Mouse (Mus musculus) midbrain, postnatal 0 days (tissue): ENCODE measurements around the gene Pp2d1. TPM values are rescaled to one million over a fixed set of nuclear protein-coding genes. Genes with fewer than 3 reads are reported as not detected.
A peak's percentile ranks its signal among the peaks of the same experiment; 100 is the strongest.

Experiments used
- ATAC-seq: fragments of 200-750 bp; cut with Nextera tagmentation; 2 replicates; pipeline ENCODE4 v1.8.0; 2017; ENCODE audit warnings: moderate number of reproducible peaks, mild to moderate bottlenecking, moderate TSS enrichment, moderate library complexity; ENCODE audit not compliant: low FRiP score
- DNase-seq: peaks from one replicate; pipeline ENCODE4 v3.0.0-alpha.2; 2015; ENCODE audit warnings: low spot score
- H3K27ac ChIP-seq: fragments of 300-500 bp; sonication (generic); 2 replicates; pipeline ENCODE4 v1.5.1; 2014; ENCODE audit warnings: low read depth, mild to moderate bottlenecking, low read length, mixed read lengths
- H3K27me3 ChIP-seq: fragments of 300-500 bp; sonication (generic); 2 replicates; pipeline ENCODE4 v1.6.1; 2014; ENCODE audit warnings: low read length, control low read depth, mixed read lengths; ENCODE audit not compliant: insufficient read depth
- H3K36me3 ChIP-seq: fragments of 300-500 bp; sonication (generic); 2 replicates; pipeline ENCODE4 v1.6.1; 2014; ENCODE audit warnings: low read length, control low read depth, mixed read lengths; ENCODE audit not compliant: insufficient read depth
- H3K4me1 ChIP-seq: fragments of 300-500 bp; sonication (generic); 2 replicates; pipeline ENCODE4 v1.6.1; 2014; ENCODE audit warnings: mild to moderate bottlenecking, control low read depth, antibody characterized with exemption, low read length, mixed read lengths; ENCODE audit not compliant: insufficient read depth
- H3K4me2 ChIP-seq: fragments of 300-500 bp; sonication (generic); 2 replicates; pipeline ENCODE4 v1.6.1; 2014; ENCODE audit warnings: low read depth, mild to moderate bottlenecking, low read length, mixed read lengths; ENCODE audit not compliant: poor library complexity, severe bottlenecking
- H3K4me3 ChIP-seq: fragments of 300-500 bp; sonication (generic); 2 replicates; pipeline ENCODE4 v1.5.1; 2014; ENCODE audit warnings: low read depth, mild to moderate bottlenecking, low read length, moderate library complexity
- H3K9ac ChIP-seq: fragments of 300-500 bp; sonication (generic); replicated peaks from 2 replicates; pipeline ENCODE4 v1.6.1; 2014; ENCODE audit warnings: mild to moderate bottlenecking, low read length, moderate library complexity, mixed read lengths; ENCODE audit not compliant: poor library complexity, severe bottlenecking
- H3K9me3 ChIP-seq: fragments of 300-500 bp; sonication (generic); 2 replicates; pipeline ENCODE4 v1.6.1; 2016; ENCODE audit warnings: low read length, control low read depth
- CTCF ChIP-seq: IDR thresholded peaks from 2 replicates; pipeline ENCODE4 v1.5.1; 2016; ENCODE audit warnings: antibody characterized with exemption, mild to moderate bottlenecking
- WGBS: fragments of 180-500 bp; shearing (Covaris S2); extraction: QIAGEN DNeasy Blood & Tissue Kit; methylation state at CpG from one replicate; pipeline ENCODE4 v1.1.7; 2014; 5-methylcytosine and 5-hydroxymethylcytosine counted together
- polyA plus RNA-seq: library from polyadenylated mRNA; unstranded; fragments of >200 nt; fragmentation: Nextera tagmentation; extraction: Ambion mirVana; gene quantifications from 2 replicates; pipeline ENCODE4 v1.2.1, GENCODE M21; 2015
- total RNA-seq: library from RNA; depleted of rRNA; stranded (reverse); fragments of >200 nt; gene quantifications from 2 replicates; pipeline ENCODE4 v1.2.3, GENCODE M21; 2014

The Pp2d1 gene
- total and polyA plus RNA-seq, 2 experiments from 2014 or later = 0.42 TPM; not detected in 1

- Histone ChIP-seq H3K9me3 (no peaks in the 10 kb centered on the region), H3K27me3 (no peaks in the 10 kb centered on the region), H3K9ac (no peak overlapping the region), H3K4me3 (no peak overlapping the region), H3K4me1 (no peaks in the 10 kb centered on the region), H3K4me2 (no peak overlapping the region), H3K36me3 (no peaks in the 10 kb centered on the region), H3K27ac (no peak overlapping the region)
- 62% methylated on average over 9 of the region's 9 CpGs for WGBS
- TF ChIP-seq CTCF = no peak
- DNase-seq (peak; percentile 33), ATAC-seq (no peak)
These were observed 4.5 kb upstream of the Pp2d1 start for GRCm38 (mm10) chr17:53543591-53544324.

GRCm38 (mm10) chr17:53542536-53542935 is 3.3 kb upstream of the Pp2d1 start:
- H3K36me3 ChIP-seq = no peaks in the 10 kb centered on the region
- WGBS = 97% methylated on average over 4 of the region's 4 CpGs
- no peak overlapping the region for H3K9ac ChIP-seq
- no peak overlapping the region for H3K4me2 ChIP-seq
- no peaks in the 10 kb centered on the region for H3K27me3 ChIP-seq
- H3K27ac ChIP-seq = no peak overlapping the region
- ATAC-seq = no peak
- no peak overlapping the region for H3K4me3 ChIP-seq
- no peaks in the 10 kb centered on the region for H3K4me1 ChIP-seq
- DNase-seq = no peak
- TF ChIP-seq CTCF = no peak
- no peaks in the 10 kb centered on the region for H3K9me3 ChIP-seq

- Histone ChIP-seq H3K4me3 (no peak overlapping the region), H3K27ac (no peak overlapping the region), H3K4me1 (no peaks in the 10 kb centered on the region), H3K9me3 (no peaks in the 10 kb centered on the region), H3K9ac (no peak overlapping the region), H3K36me3 (no peaks in the 10 kb centered on the region), H3K27me3 (no peaks in the 10 kb centered on the region), H3K4me2 (no peak overlapping the region)
- TF ChIP-seq CTCF = no peak
- DNase-seq = no peak
- no peak for ATAC-seq
- WGBS = 69% methylated on average over 2 of the region's 2 CpGs
These were observed 6.8 kb downstream of the Pp2d1 start for GRCm38 (mm10) chr17:53532425-53532824.

- H3K4me1 ChIP-seq = no peaks in the 10 kb centered on the region
- H3K9ac ChIP-seq = no peak overlapping the region
- no peaks in the 10 kb centered on the region for H3K36me3 ChIP-seq
- H3K27ac ChIP-seq = no peak overlapping the region
- ATAC-seq (no peak), DNase-seq (no peak)
- 65% methylated on average over 2 of the region's 2 CpGs for WGBS
- H3K9me3 ChIP-seq = no peaks in the 10 kb centered on the region
- no peak for TF ChIP-seq CTCF
- H3K4me3 ChIP-seq = no peak overlapping the region
- no peaks in the 10 kb centered on the region for H3K27me3 ChIP-seq
- H3K4me2 ChIP-seq = no peak overlapping the region
These were observed 8.1 kb downstream of the Pp2d1 start for GRCm38 (mm10) chr17:53531160-53531559.

GRCm38 (mm10) chr17:53528034-53528433 is 11.2 kb downstream of the Pp2d1 start:
- Histone ChIP-seq H3K4me3 (no peak overlapping the region), H3K36me3 (no peaks in the 10 kb centered on the region), H3K4me1 (no peaks in the 10 kb centered on the region), H3K4me2 (no peak overlapping the region), H3K27ac (no peak overlapping the region), H3K27me3 (no peaks in the 10 kb centered on the region), H3K9me3 (no peaks in the 10 kb centered on the region), H3K9ac (no peak overlapping the region)
- 95% methylated on average over 2 of the region's 2 CpGs for WGBS
- no peak for TF ChIP-seq CTCF
- no peak for ATAC-seq
- no peak for DNase-seq

- Histone ChIP-seq H3K4me3 (no peak overlapping the region), H3K27ac (no peak overlapping the region), H3K4me2 (no peak overlapping the region), H3K4me1 (no peaks in the 10 kb centered on the region), H3K9ac (no peak overlapping the region), H3K27me3 (no peaks in the 10 kb centered on the region), H3K9me3 (no peaks in the 10 kb centered on the region), H3K36me3 (no peaks in the 10 kb centered on the region)
- DNase-seq = no peak
- no peak for ATAC-seq
- no peak for TF ChIP-seq CTCF
These were observed 18.7 kb downstream of the Pp2d1 start for GRCm38 (mm10) chr17:53520509-53520908.
